Mouse (Mus musculus) mouse trophoblast stem cell (cell line): ENCODE measurements around the gene Ift88.

Experiments used
- in situ Hi-C, 2 experiments: fragments of 300-500 bp; cut with MseI, MboI; formaldehyde crosslinking; loops; 2 replicates in 1 of 2; 3 replicates in 1 of 2; pipeline ENCODE4 v1.15.1; 2025

The Ift88 gene

GRCm38 (mm10) chr14:57423432-57424211, at the start of gene Ift88:
Ift88 (plus strand) TSS chr14:57424062.
- in situ Hi-C loops: no loop called here

DNA sequence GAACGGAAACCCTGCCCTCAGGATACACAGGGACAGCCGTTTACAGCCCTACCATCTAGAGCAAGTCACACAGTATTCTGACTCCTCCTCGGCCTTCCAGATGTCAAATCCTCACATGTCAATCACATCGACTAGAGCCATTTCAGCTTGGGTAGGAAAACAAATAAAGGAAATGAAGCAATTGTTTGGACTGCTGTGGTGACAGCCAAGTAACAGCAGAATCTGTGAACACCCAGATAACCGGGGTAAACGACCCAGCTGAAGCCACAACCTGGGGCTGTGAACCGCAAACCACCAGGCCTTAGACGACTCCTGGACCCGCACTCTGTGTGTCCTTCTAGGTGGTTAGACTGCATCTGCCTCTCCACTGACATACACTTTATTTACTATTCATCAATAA, 48.7 kb upstream of the Ift88 start:
- in situ Hi-C loops: no loop called here

- in situ Hi-C loops: no loop called here
Measured at GRCm38 (mm10) chr14:57376016-57376415, 47.8 kb upstream of the Ift88 start.

GRCm38 (mm10) chr14:57376956-57377355, 46.9 kb upstream of the Ift88 start:
- in situ Hi-C loops: no loop called here

DNA sequence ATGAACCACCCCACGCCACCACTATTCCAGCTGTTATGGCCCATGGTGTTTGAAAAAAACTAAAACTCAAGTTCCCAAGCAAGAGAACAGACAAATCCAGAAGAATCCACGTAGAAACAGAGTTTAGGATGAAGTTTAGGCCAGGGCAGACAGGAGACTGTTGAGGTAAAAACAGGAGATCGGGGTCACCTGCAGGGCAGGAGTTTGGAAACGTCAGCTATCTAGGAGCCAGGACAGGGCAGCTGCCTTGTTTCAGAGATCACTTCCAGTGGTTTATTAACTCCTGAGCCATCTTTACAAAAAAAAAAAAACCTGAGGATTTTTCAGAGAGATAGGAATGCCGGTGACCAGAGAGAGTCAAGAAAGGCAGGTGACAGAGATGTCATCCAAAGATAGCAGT, 46.3 kb upstream of the Ift88 start:
- in situ Hi-C loops: no loop called here

DNA sequence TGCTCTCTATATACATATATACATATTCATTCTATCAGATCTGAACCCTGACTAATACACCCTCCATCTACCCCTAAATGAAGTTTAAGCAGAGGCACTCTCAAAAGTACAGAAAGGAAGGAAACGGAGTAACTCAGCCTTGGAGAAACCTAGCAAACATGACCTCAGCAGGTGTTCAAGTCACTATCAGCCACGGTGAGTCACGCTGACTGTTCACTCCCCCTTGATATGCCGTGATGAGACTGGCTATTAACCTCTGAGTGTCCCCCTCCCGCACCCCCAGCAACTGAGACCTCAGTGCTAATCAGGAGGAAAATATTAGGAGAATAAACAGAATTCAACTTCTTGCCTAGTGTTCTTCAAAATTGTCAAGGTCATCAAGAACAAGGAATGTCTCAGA, 38.2 kb upstream of the Ift88 start:
- in situ Hi-C loops: no loop called here

GRCm38 (mm10) chr14:57386758-57387561, 36.9 kb upstream of the Ift88 start:
- in situ Hi-C loops: no loop called here

DNA sequence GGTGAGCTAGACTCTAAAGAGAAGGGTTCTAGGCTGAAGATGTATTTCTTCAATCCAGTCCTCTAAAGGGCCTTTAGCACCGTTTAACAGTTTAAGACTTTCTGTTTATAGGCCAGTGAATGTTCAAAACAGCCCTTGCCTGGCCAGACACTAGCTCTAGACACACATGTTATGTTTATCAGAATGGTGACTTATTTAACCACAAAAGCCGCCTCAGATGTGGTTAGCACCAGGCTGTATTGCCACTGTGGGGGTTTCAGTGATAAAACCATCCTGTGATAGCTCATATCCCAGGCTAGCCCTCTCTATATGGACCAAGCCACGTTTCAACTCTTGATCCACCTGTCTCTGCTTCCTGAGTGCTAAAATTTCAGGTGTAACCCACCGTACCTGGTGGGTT, 32.2 kb upstream of the Ift88 start:
- in situ Hi-C loops: no loop called here

DNA sequence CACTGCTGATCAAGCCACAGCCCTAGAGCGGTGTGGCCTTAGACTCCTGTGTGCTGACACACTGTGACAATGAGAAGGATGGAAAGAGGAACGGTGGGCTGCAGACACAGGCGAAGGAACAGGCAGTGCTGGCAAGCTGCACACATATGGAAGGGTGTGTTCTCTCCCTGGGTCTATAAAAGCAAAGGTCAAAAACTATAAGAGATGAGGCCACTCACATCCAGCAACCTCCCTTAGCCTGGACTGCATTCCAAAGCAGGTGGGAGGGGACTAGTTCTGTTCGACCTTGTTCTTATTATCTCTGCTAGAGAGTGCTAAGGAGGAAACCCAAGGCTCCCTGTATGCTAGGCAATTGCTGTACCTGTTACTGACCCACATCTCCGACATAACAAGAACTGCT, 31.6 kb upstream of the Ift88 start:
- in situ Hi-C loops: no loop called here

GRCm38 (mm10) chr14:57395470-57395869, 28.4 kb upstream of the Ift88 start:
- in situ Hi-C loops: no loop called here

DNA sequence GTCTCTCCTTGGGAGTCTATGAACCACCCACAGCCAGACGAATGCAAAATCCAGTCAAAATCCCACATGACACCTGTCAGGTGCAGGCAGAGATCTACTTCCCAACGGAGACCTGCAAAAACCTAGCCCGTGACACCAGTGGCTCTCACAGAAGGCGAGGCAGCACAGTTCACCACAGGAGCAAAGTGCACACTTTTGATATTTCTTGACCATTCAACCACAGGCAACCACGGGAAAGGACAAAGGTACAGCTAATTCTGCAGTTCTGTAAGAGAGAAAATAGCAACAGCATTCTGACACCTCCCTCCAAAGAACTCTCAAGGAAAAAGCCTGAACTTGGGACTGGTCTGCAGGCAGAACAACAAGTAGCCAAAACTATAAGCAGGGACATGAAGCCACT, 26.6 kb upstream of the Ift88 start:
- in situ Hi-C loops: no loop called here

DNA sequence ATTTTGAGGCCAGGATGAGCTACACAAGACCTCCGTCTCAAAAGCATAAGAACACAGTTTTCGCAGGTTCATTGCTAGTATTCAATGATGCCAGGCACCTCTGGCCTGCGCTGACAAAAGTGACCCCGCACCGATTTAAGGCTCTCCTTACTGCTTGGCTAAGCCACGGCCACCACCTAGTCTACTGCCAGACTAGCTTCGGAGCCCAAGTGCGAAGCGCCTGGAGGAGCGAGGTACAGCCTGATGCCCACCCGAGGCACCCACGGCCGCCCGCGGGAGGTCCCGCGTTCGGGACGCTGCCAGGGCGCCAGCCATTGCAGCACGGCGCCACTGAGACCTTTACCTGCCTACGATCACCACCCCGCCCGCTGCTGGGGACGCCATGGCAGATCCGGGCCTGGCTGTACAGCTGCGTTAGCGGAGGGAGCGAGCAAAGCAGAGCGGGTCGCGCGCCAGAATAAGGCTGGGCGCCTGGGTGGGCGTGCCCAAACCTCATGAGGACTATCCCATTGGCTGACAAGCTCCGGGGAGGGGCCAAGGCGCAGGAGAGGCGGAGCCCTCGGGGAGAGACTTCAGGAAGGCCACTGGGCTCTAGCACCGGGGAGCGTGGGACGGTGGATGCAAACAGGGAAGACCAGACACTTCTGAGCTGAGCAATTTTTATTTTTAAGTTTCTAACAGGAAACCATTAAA, 25.7 kb upstream of the Ift88 start, which contains the start of gene Cryl1:
Gene Cryl1 (minus strand): TSS at position 465 of the 693 bp plus-strand sequence.
- in situ Hi-C loops: no loop called here

GRCm38 (mm10) chr14:57398813-57399427, 24.9 kb upstream of the Ift88 start:
- in situ Hi-C loops: no loop called here

GRCm38 (mm10) chr14:57402815-57403214, 21.0 kb upstream of the Ift88 start:
- in situ Hi-C loops: no loop called here

- in situ Hi-C loops: loop anchor here in 1 of 2 experiments (5.0 kb wide), 1 partner anchor 35 kb away; no protein-coding TSS in a partner anchor
Measured at GRCm38 (mm10) chr14:57407039-57407987, 16.5 kb upstream of the Ift88 start.

DNA sequence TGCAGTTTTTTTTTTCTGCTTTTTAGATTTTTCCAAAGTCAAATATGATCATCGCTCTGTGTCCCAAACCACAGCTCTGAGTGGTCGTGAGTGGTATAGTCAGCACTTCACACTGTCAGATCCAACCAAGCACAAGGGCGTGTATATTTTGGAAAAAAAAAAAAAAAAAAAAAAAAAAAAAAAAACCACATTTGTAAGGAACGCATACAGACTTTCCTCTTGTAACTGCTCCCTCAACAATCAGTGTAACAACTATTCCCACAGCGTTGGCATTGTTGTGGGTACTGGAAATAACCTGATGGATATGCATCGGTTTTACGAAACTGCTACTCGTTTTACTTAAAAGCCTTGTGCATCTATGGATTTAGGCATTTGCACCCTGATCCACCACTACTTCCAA, 15.8 kb upstream of the Ift88 start:
- in situ Hi-C loops: loop anchor here in 1 of 2 experiments (5.0 kb wide), 1 partner anchor 36 kb away; no protein-coding TSS in a partner anchor

- in situ Hi-C loops: loop anchor here in 1 of 2 experiments (5.0 kb wide), 1 partner anchor 37 kb away; no protein-coding TSS in a partner anchor
Measured at GRCm38 (mm10) chr14:57409106-57409505, 14.8 kb upstream of the Ift88 start.

- in situ Hi-C loops: no loop called here
Measured at GRCm38 (mm10) chr14:57412166-57412565, 11.7 kb upstream of the Ift88 start.

GRCm38 (mm10) chr14:57417187-57417586, 6.7 kb upstream of the Ift88 start:
- in situ Hi-C loops: no loop called here

DNA sequence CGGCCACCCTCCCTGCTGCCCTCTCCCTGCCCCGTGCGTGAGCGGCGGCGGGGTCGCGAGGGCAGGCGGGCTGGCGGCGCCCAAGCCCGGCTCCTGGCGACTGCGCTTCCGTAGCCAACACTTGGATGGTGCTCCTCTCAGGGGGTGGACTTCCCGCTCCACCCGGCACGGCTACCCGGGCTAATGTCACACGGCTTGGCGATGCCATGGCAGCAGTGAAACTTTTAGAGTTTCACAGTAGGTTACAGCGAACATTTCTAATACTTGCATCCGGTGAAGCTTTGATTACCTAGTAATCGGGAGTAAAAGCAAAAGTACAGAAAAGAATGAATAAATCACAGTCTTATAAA, 325 bp downstream of the Ift88 start:
- in situ Hi-C loops: no loop called here

- in situ Hi-C loops: no loop called here
Measured at GRCm38 (mm10) chr14:57430451-57430850, 6.6 kb downstream of the Ift88 start.
